Mouse (Mus musculus): ENCODE data around the gene Stoml1.

DNA sequence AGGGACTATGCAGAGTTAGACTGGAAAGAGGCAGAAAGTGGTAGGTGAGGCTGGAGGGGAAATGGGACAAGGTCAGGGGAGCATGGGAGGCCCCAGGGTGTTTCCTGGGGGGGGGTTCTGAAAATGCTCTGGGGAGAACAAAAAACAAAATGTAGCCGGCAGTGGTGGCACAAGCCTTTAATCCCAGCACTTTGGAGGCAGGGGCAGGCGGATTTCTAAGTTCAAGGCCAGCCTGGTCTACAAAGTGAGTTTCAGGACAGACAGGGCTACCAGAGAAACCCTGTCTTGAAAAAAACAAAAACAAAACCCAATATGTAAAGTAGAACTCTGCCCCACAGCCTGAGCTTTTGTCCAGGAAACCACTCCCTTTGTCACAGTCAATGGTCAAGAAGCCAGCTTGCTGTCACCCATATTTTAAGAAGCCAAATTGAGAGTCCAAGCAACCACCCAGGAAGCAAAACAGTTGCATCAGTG, 19.1 kb downstream of the Stoml1 start:
- TF ChIP-seq CTCF (conservative IDR thresholded peaks at IDR 0.05; ENCODE audit: insufficient read depth, insufficient read length, low read depth, low read length) (no peak), POLR2A (IDR thresholded peaks at IDR 0.05; ENCODE audit: low read depth, low read length) (no peak)

All from kidney, adult 2 months (tissue).